Mouse (Mus musculus): ENCODE measurements around the gene Napepld.

GRCm38 (mm10) chr5:21693372-21693870 lies 7.8 kb downstream of the Napepld start:
- TF ChIP-seq CTCF (IDR thresholded peaks at IDR 0.05; ENCODE audit: control insufficient read depth, insufficient read depth, insufficient replicate concordance, low read depth, low read length): no peak
- TF ChIP-seq POLR2A (IDR thresholded peaks at IDR 0.05; ENCODE audit: control insufficient read depth, low read depth, low read length): no peak

Data from testis, adult 2 months (tissue).